8 mouse cellular contexts compared by ENCODE assay signal in the genomic region with DNA sequence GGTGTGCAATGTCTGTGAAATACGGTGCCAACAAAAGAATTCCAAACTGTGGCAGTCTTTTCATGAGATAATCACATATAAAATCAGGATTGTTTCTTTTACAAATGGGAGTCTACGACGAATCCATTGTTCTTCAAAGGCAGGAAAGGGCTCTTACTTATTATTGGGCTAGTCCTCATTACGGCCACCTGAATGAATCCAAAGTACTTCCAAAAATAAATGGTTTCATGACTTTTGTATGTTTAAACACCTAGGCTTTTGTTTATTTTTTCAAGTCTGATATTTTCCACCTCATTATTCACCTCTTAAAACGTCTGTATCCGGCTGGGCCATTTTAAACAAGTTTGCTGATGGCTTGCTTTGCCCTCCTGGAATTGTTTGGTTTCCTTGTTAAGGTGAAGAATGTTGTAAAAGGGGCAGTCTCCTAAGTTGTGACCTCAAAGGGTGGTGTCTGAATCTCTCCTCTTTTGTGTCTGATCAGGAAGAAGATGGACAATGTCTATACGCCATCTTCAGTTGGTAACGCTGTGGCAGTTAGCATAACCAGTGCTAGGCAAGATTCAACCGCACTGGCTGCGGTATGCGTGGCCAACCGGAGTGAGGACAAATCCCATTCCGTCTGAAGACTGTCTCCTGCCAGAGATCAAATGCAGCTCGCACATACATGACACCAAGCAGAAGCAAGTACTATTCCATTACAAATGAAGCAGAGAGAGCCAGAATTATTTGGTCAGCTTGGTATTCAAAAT.
A peak's percentile ranks its signal among the peaks of the same experiment; 100 is the strongest.
DNase-seq lines count a peak whose midpoint lies in the region; ATAC-seq and TF ChIP-seq lines count a peak whose summit lies in the region.

No protein-coding gene starts in this region.

- no peak for TF ChIP-seq POLR2A in kidney, adult 2 months (IDR thresholded peaks at IDR 0.05; ENCODE audit: low read depth, low read length)
- no peak for TF ChIP-seq POLR2A in embryonic fibroblast, embryonic 13.5 days (IDR thresholded peaks at IDR 0.05; ENCODE audit: low read depth, low read length)

- no peak for DNase-seq in kidney, adult 2 months
- DNase-seq in testis, postnatal 10 days (ENCODE audit: low spot score), result no peak
- DNase-seq in right cerebral cortex, postnatal 4 days, result no peak
- DNase-seq in urinary bladder, postnatal 4 days (ENCODE audit: low spot score in 2 of 2), result no peak

- no peaks in the 10 kb centered on the region for H3K9me3 ChIP-seq in kidney, embryonic 14.5 days (ENCODE audit: control insufficient read depth, low read length)
- H3K9me3 ChIP-seq in intestine, embryonic 15.5 days, result no peaks in the 10 kb centered on the region
- H3K9me3 ChIP-seq in neural tube, embryonic 14.5 days (ENCODE audit: control insufficient read depth, low read length), result no peaks in the 10 kb centered on the region

- 62% methylated on average over 14 of the region's 14 CpGs for WGBS in kidney, embryonic 14.5 days
- 82% methylated on average over 14 of the region's 14 CpGs for WGBS in kidney, adult 2 months
- 60% methylated on average over 14 of the region's 14 CpGs for WGBS in intestine, embryonic 15.5 days
- WGBS in neural tube, embryonic 14.5 days, result 31% methylated on average over 14 of the region's 14 CpGs

- H3K4me1 ChIP-seq in kidney, embryonic 14.5 days (ENCODE audit: control insufficient read depth, insufficient read depth, low read length), result peaks cover 20% of the 10 kb centered on the region; the same call in 1 of the 2 replicates
- H3K4me1 ChIP-seq in kidney, adult 2 months (ENCODE audit: control insufficient read depth, insufficient read depth, low read length), result no peaks in the 10 kb centered on the region
- H3K4me1 ChIP-seq in embryonic fibroblast, embryonic 13.5 days (ENCODE audit: control insufficient read depth, insufficient read depth, low read length), result peaks cover 7% of the 10 kb centered on the region; the same call in 1 of the 2 replicates
- peaks cover 9% of the 10 kb centered on the region; the same call in 1 of the 2 replicates for H3K4me1 ChIP-seq in intestine, embryonic 15.5 days (replicated peaks)
- H3K4me1 ChIP-seq in neural tube, embryonic 14.5 days (ENCODE audit: control insufficient read depth, insufficient read depth, low read length), result peaks cover 34% of the 10 kb centered on the region

- H3K27ac ChIP-seq in kidney, embryonic 14.5 days (ENCODE audit: low read depth, low read length), result no peak overlapping the region
- no peak overlapping the region for H3K27ac ChIP-seq in kidney, adult 2 months (ENCODE audit: insufficient read depth, low read depth, low read length)
- peak overlapping the region; percentile 98 for H3K27ac ChIP-seq in embryonic fibroblast, embryonic 13.5 days (ENCODE audit: insufficient read depth, low read length)
- 0 out of 2 replicates have a peak overlapping the region, but pooled peaks have one; percentile 32 for H3K27ac ChIP-seq in intestine, embryonic 15.5 days
- peak overlapping the region; percentile 81 for H3K27ac ChIP-seq in neural tube, embryonic 14.5 days (ENCODE audit: low read depth, low read length)

- no peaks in the 10 kb centered on the region for H3K27me3 ChIP-seq in kidney, embryonic 14.5 days (ENCODE audit: control insufficient read depth, insufficient read depth, low read length)
- no peaks in the 10 kb centered on the region; the same call in 1 of the 2 replicates for H3K27me3 ChIP-seq in kidney, adult 2 months (replicated peaks; ENCODE audit: control insufficient read depth, insufficient read depth, low read length)
- H3K27me3 ChIP-seq in intestine, embryonic 15.5 days (replicated peaks), result no peaks in the 10 kb centered on the region
- no peaks in the 10 kb centered on the region for H3K27me3 ChIP-seq in neural tube, embryonic 14.5 days (ENCODE audit: control insufficient read depth, insufficient read depth, low read length)

- ATAC-seq in kidney, embryonic 14.5 days (ENCODE audit: low FRiP score, low TSS enrichment), result no peak
- no peak for ATAC-seq in intestine, embryonic 15.5 days
- no peak for ATAC-seq in neural tube, embryonic 14.5 days (ENCODE audit: low read depth)

- no peak overlapping the region for H3K4me3 ChIP-seq in kidney, embryonic 14.5 days (ENCODE audit: low read length)
- no peak overlapping the region for H3K4me3 ChIP-seq in kidney, adult 2 months (ENCODE audit: insufficient read depth, low read depth, low read length)
- H3K4me3 ChIP-seq in embryonic fibroblast, embryonic 13.5 days (ENCODE audit: insufficient read depth, low read length), result no peak overlapping the region
- H3K4me3 ChIP-seq in intestine, embryonic 15.5 days (replicated peaks), result no peak overlapping the region
- no peak overlapping the region for H3K4me3 ChIP-seq in neural tube, embryonic 14.5 days (ENCODE audit: low read depth, low read length)

- 0 out of 2 replicates have a peak overlapping the region, but pooled peaks have one; percentile 37 for H3K4me2 ChIP-seq in kidney, embryonic 14.5 days (replicated peaks; ENCODE audit: low read depth, low read length)
- peak overlapping the region; percentile 39; the same call in 1 of the 2 replicates for H3K4me2 ChIP-seq in intestine, embryonic 15.5 days (replicated peaks)
- H3K4me2 ChIP-seq in neural tube, embryonic 14.5 days (ENCODE audit: low read depth, low read length), result peak overlapping the region; percentile 30

- no peaks in the 10 kb centered on the region for H3K36me3 ChIP-seq in kidney, embryonic 14.5 days (ENCODE audit: control insufficient read depth, insufficient read depth, low read length)
- no peaks in the 10 kb centered on the region for H3K36me3 ChIP-seq in kidney, adult 2 months (ENCODE audit: control insufficient read depth, insufficient read depth, low read length)
- no peaks in the 10 kb centered on the region for H3K36me3 ChIP-seq in intestine, embryonic 15.5 days
- 0 out of 2 replicates have a peak, but pooled peaks cover 4% of the 10 kb centered on the region for H3K36me3 ChIP-seq in neural tube, embryonic 14.5 days (ENCODE audit: control insufficient read depth, insufficient read depth, low read length)

- TF ChIP-seq CTCF in kidney, adult 2 months (conservative IDR thresholded peaks at IDR 0.05; ENCODE audit: insufficient read depth, insufficient read length, low read depth, low read length), result no peak
- TF ChIP-seq CTCF in embryonic fibroblast, embryonic 13.5 days (IDR thresholded peaks at IDR 0.05; ENCODE audit: borderline replicate concordance, insufficient read depth, low read length), result no peak

- no peak overlapping the region for H3K9ac ChIP-seq in kidney, embryonic 14.5 days (ENCODE audit: low read depth, low read length)
- no peak overlapping the region for H3K9ac ChIP-seq in intestine, embryonic 15.5 days
- H3K9ac ChIP-seq in neural tube, embryonic 14.5 days (replicated peaks; ENCODE audit: low read depth, low read length), result peak overlapping the region; percentile 12; the same call in 1 of the 2 replicates

Comparison
In these comparisons a context has a peak if more than half of its experiments do, and no peak if none do; other contexts are left out.
1. H3K27ac ChIP-seq: peak in embryonic fibroblast, embryonic 13.5 days (single experiment), intestine, embryonic 15.5 days (single experiment) and neural tube, embryonic 14.5 days (single experiment); none in kidney, embryonic 14.5 days (single experiment) and kidney, adult 2 months (single experiment).
2. Peak in every context shown above with its lines, with median percentiles within 50 percentile points of each other: H3K4me2 ChIP-seq.